Mouse (Mus musculus): Measurements from ENCODE around the gene Wasl.
A peak's percentile ranks its signal among the peaks of the same experiment; 100 is the strongest.

Gene Wasl

DNA sequence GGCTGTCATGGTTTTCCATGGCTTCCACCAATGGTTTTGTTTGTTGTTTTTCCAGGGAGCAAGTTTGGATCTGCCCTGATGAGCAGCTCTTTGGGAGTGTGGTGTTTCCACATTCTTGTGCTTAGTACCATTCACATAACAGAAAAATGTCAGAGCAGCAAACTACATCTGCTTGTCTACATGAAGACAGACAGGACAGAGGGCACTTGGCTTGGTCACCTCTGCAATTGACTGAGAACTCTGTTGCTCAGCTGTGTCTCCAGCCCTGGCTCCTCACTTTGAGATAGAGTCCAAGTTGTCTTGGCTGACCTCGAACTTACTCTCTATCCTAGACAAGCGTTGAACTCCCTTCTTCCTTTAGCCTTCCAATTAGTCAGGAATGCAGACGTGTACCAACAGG lies 62.5 kb downstream of the Wasl start:
- no peak for DNase-seq

DNA sequence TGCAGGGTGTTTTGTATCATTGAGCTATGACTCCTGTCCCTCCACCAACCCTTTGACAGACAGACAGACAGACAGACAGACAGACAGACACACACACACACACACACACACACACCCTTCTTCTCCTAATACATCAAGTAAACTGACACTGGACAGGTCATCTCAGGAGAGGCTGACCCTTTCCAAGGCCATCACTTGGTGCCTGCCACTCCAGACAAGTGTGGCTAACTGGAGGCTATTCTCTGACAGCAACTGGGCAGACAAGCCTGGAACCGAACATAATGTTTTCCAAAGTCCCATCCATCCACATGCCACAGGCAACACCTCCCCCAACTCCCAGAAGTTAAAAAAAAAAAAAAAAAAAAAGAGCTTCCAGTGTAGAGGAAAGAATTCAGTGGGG lies 63.1 kb downstream of the Wasl start:
- DNase-seq, result no peak

DNA sequence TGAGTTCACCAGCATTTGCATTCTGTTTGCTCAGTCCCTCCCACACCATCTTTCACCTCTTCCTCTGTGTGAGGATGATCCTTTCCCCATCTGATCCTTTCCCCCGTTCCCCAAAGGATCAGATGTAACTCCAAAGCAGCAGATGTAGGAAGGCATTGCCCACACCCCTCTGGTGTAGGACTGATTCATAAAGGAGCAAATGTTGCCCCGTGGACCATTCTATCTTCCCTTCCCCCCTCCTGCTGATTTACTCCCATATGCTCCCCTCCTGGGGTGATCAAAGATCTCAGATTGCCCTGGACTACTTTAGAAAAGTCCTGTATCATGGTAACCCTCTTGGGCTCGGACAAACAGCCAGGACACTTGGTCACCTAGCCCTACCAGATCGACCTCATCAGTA lies 64.1 kb downstream of the Wasl start:
- no peak for DNase-seq

DNA sequence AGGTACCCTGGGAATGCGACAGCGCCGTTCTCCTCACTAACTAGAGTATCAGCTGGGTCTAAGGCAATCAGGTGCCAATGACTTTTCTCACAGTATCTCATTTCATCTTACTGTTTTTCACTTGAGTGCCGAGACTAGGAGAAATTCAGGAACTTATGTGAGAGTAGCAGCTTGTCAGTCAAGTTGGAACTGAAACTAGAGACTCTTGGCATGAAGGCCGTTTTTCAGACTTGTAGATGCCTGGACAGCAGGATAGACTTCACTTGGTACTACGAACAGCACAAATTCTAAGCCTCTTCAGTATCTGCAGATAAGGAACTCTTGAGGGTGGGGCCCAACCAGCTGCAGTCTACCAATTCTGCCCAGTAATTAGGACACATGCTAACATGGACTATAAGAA lies 64.7 kb downstream of the Wasl start:
- DNase-seq, result no peak

DNA sequence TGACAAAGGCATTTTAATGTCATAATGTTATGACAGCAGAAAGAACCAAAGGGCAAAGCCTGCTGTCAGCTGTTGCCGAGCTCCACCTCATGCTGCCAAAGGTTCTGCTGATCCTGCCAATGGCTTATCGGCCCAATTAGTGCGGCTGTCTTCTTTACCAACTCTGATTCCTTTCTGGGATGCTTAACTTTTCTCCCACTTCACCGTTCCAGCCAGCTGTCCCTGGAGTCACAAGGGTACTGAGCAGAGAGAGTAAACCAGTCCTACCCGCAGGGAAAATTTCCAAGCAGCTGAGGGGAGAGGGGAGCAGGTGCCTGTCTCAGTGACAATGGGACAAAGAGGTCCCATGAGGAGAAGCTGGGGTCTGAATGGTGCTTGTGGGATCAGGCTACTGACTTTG lies 65.2 kb downstream of the Wasl start:
- DNase-seq, result no peak

DNA sequence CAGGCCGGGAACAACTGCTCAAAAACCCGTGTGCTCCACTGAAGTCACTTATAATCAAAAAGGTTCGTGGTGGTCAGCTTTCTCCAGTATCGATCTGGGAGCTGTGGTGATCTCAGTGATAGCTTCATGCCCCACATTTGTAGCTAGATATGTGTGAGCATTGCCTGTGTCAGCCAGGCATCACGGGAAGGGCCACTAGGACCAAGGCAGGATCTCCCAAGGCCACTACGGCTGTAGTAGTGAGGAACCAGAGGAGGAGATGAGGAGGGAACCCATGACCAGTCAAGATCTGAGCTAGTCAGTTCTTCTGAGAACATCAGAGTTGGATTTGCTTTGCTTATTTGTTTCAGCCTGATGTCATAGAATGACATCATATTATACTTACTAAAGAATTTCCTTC lies 65.6 kb downstream of the Wasl start:
- DNase-seq, result no peak

DNA sequence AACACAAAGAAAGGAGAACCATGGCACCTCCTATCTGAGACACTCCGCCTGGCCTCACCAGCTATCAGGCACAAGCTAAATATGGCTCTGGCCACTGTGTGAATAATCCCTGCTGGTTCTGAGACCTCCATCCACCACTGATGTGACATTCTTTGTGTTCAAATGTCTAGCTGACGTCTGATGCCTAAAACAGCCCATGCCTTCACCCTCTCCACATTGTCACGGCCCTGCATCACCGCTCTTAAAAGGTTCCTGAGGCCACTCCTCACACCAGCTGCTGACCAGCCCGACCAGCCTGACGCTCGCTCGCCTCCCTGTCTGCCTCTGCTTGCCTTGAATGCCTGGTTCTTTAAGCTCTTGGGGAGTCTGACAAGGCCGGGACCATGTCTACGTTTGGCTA lies 67.3 kb downstream of the Wasl start, which contains the start of gene Lmod2:
TSS of gene Lmod2 (plus strand) at position 263 of the 400 bp plus-strand sequence.
- DNase-seq, result no peak

DNA sequence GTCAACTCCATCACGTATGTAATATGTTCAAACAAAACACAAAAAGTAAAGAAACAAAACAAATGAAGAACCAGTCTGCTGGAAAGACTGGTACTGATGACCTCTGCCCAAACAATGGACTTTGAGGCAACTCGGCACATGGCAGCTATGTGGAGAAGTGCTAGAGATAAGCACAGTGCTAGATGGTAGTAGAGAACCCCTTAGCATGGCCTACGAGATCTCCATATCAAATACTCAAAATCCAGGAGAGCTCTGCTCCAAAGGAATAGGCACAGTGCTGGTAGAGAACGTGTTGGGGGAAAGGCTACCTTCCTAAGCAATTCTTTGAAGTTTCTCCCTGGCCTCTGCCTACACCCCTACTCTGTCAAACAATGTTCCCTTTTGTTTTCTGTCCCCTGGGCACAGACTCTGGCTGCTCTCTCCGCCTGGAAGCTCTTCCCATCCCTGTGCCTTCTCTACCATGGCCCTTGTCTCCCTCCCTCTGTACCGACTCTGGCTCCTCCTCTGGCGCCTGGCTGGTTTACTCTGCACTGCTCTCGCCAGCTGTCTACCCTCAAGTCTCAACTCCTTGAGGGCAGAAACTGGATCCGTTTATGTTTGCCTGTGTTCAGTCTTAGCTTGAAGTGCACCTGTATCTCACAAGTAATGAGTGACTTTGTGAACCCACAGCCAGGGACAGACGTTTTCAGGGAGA lies 73.1 kb downstream of the Wasl start:
- DNase-seq, result no peak

DNA sequence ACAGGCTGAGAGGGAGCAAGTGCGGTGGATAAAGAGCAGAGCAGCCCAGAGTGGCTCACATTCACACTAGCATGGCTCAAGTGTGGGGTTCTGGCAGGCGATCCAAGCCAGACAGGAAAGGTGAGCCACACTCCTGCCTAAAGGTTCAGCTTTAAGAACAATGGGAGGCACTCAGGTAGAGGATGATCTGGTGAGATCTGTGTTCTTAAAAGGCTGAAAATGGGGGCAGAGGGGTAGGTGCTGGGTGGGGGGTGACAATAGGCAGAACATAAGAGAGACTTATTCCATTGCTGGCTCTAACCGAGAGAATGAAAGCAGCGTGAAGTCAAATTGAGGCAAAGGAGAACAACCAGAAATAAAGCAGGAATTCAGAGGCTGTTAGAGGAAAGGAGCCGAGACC lies 74.5 kb downstream of the Wasl start:
- DNase-seq, result no peak

GRCm38 (mm10) chr6:24586885-24587284 lies 77.9 kb downstream of the Wasl start:
- DNase-seq, result no peak

DNA sequence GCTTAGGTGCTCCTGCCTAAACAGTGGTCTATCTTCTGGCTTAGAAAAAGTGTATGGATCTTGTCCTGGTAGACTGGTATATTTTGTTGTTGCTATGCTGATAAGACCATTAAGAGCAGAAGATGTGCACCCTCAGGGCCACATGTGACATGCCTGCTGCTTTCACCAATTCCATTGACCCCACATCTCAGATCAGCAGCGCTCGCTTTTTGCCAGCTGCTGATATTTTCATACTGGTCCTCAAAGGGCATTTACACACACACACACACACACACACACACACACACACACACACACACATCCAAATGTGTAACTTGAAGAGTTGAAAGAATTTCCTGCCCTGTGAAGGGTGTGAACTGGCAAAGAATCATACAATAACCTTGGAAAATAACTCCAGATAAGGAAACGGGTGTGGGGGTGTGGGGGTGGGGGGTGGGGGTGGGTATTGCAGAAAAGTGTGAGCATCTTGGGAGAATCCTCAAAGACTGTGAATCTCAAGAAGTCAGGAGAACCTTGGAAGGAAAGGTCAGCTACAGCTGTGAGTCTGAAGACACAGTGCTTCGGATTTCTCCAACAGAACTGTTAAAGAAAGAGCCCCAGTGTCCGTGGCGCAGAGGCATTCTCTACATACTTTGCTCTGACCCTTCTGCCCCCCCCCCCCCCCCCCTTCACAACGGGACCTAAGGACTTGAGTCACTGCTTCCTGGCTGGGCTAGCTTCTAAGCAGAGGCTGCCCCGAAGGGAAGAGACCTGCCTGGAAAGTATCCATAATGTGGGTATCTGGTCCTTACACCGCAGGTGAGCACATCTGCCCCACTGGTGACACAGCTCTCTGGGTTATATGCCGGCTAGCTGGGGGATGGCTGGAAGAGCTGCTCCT lies 79.1 kb downstream of the Wasl start:
- DNase-seq, result no peak

- no peak for DNase-seq
Observed at GRCm38 (mm10) chr6:24583456-24583855, 81.4 kb downstream of the Wasl start.

DNA sequence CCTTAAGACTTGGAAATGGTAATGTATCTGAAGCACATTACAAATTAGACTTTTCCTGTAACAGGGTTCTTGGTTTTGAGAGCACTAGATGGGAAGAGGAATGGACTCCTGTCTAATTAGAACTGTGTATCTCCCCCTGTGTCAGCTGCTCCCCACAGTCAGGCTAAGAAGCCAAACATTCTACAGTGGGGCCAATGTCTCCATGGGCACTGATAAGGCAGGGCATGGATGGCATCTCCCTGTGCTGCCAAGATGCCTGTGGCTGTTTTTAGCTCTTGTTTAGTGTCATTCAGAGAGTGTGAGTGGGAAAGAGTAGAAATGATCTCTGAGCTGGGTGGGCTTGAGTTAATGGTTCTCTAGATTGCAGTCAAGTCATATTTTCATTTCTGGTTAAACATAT lies 91.5 kb downstream of the Wasl start:
- DNase-seq, result no peak

DNA sequence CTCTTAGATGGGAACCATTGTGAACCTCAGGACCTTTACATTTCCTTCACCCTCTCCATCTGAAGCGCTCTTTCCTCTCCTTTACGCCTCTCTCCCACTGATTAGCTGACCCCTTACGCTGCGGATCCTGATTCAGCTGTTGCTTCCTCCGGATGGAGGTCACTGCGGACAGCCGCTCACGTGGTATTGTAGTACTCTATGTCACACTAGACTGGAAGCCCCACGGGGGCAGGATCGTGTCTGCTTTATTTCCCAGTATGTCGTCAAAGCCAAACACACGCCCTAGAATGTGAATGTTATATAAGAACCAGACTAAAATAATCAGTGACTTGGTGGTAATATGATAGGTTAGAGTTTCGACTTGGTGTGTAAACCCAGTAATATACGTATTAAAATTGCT lies 92.4 kb downstream of the Wasl start:
- no peak for DNase-seq

- no peak for DNase-seq
Observed at GRCm38 (mm10) chr6:24571126-24571525, 93.7 kb downstream of the Wasl start.

GRCm38 (mm10) chr6:24570278-24570677 lies 94.5 kb downstream of the Wasl start:
- DNase-seq, result no peak

- DNase-seq, result no peak
Observed at GRCm38 (mm10) chr6:24569711-24570110, 95.1 kb downstream of the Wasl start.

DNA sequence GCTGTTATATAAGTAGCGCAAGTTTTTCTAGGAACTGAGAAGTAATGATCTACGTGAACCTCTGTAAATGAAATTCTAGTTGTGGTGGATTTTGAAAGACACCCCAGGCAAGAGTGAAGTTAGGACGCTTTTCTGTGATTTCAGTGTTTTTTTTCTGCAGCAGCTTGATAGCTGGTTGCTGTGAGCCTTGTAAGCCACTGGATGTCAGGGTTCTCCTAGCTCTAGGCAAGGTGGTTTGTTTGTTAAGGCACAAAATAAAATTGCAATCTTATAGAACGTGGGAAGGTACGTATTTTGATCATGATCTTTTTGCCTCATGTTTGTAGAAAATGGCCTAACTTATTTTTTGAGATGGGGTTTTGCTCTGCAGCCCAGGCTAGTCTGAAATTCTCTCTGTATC lies 95.8 kb downstream of the Wasl start:
- DNase-seq, result no peak

- no peak for DNase-seq
Observed at GRCm38 (mm10) chr6:24564886-24565285, 99.9 kb downstream of the Wasl start.

DNA sequence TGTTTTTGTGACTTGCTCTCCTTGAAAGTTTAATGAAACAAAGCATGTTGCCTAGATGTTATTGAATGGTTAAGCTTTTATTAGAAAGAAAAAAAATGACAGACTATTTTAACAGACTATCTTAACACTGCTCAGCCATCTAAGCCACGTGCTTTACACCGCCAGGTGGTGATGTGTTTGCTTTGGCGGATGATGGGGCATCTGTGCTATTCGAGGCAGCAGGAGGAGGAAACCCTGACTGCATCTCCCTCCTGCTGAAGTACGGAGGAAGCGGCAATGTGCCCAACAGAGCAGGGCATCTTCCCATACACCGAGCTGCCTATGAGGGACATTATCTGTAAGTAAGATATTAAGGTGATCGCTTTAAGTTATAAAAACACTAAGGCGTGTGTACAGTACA lies 100.7 kb downstream of the Wasl start:
- peak; percentile 33 for DNase-seq
